Mouse (Mus musculus) heart, postnatal 4 days (tissue): ENCODE measurements around the gene Ric8a. TPM values are rescaled to one million over a fixed set of nuclear protein-coding genes. Genes with fewer than 3 reads are reported as not detected.

Experiments used
- DNase-seq: peaks from one replicate; pipeline ENCODE4 v3.0.0; 2021
- total RNA-seq, 2 experiments: library from RNA; stranded (reverse); gene quantifications; 2 replicates each; pipeline ENCODE4 v1.2.3; 2021

Ric8a gene
- total RNA-seq, 2 experiments from 2014 or later: 25.2 to 32.3 TPM

DNA sequence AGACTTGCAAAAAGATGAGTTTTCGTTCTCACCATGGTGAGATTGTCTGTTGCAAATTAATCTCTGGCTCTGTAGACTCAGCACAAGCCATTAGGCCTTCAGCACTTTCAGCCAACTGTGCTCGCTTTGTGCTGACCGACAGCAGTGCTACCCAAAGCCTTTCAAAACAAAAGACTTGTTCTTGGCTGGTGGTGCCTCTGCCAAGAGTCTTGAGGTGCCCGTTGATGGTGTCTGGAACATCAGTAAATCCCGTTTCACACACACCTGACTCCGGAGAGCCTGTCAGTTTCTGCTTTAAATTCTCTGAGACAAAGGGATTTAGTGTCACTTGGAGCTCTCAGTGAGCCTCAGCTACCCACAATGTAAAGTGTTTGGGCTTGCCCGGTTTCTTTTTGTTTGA, 37.3 kb downstream of the Ric8a start:
- DNase-seq: no peak

GRCm38 (mm10) chr7:140894611-140895010, 37.9 kb downstream of the Ric8a start:
- DNase-seq: no peak

GRCm38 (mm10) chr7:140897863-140898262, 41.1 kb downstream of the Ric8a start:
- DNase-seq: no peak

GRCm38 (mm10) chr7:140899121-140899520, 42.4 kb downstream of the Ric8a start:
- DNase-seq: peak; percentile 14

DNA sequence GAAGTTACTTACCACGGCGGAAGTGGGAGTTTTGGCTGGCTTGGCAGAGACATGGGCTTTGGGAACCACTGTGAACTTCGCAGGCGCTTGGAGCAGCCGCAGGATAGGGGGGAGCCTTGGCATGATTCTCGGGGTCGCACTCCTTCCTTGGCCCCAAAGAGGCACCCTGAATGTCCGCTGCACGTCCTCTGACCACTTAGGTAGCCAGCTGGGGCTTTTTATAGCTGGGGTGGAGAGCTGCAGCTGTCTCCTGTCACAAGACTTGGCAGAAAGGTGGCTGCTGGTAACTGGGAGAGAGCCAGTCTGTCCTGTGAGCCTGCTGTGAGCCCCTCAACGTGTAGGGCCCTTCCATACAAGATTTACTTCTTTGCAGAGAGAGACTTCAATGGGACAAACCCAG, 43.5 kb downstream of the Ric8a start, which contains the start of gene Cox8b:
TSS of gene Cox8b (minus strand) at position 227 of the 400 bp plus-strand sequence.
- DNase-seq: peak; percentile 74

GRCm38 (mm10) chr7:140902036-140902875, 45.5 kb downstream of the Ric8a start:
- DNase-seq: no peak

GRCm38 (mm10) chr7:140903212-140903611, 46.5 kb downstream of the Ric8a start:
- DNase-seq: peak; percentile 92

GRCm38 (mm10) chr7:140905642-140906081, 48.9 kb downstream of the Ric8a start:
- DNase-seq: no peak

DNA sequence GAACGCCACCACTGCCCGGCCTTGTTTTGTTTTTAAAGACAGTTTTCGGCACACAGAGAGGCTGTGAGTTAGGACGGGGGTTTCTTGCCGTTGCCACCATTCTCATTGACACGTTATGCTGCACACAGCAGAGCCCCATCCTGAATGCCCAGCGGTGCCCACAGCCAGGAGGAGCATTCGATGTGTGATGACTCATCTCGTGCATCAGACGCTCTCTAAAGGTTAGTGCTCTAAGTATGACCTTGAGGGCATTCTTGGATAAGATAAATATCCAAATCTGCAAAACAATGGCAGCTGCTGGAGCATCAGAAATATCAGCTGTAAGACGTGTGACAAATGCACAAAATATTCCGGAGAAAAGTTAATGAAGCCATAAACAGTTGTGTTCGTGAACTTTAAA, 50.4 kb downstream of the Ric8a start:
- DNase-seq: no peak

GRCm38 (mm10) chr7:140907697-140908096, 50.9 kb downstream of the Ric8a start:
- DNase-seq: no peak

GRCm38 (mm10) chr7:140908181-140908580, 51.4 kb downstream of the Ric8a start:
- DNase-seq: no peak

GRCm38 (mm10) chr7:140908634-140909107, 51.9 kb downstream of the Ric8a start:
- peak; percentile 86 for DNase-seq

DNA sequence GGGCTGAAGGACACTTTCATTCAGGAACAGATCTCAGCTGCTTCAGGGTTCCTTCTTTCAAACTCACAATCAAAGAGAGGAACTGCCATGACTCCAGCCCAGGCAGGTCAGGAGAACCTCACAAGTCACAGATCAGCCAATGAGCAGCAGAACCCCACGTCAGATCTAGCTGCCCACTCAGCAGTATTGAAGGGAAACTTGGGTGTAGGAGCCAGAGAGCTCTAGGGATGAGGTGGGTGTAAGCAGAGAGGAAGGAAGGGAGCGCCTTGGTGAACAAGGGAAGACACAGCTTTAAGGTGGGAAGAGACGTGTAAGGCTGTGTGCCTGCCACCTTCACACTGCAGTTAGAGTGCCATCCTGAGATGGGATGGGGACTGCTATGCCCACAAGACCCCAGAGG, 55.5 kb downstream of the Ric8a start:
- no peak for DNase-seq

GRCm38 (mm10) chr7:140912846-140913482, 56.2 kb downstream of the Ric8a start:
- no peak for DNase-seq

Other genes starting within 250 kb of the Ric8a start
- gene Olfr61, start 228.0 kb upstream of the Ric8a start, total RNA-seq: not detected
- gene Olfr53, start 210.5 kb upstream of the Ric8a start, total RNA-seq: not detected
- not detected for gene Olfr539, start 197.0 kb upstream of the Ric8a start, total RNA-seq
- not detected for gene Olfr45, start 175.0 kb upstream of the Ric8a start, total RNA-seq
- gene Olfr541, start 159.7 kb upstream of the Ric8a start, total RNA-seq: not detected
- gene Cyp2e1, start 93.2 kb upstream of the Ric8a start, total RNA-seq: under 1 TPM in 1 of 2 experiments, not detected in 1; 0.24 TPM
- gene Syce1, start 69.1 kb upstream of the Ric8a start, total RNA-seq: under 1 TPM; 0.18 to 0.24 TPM
- gene Zfp941, start 34.8 kb upstream of the Ric8a start, total RNA-seq: under 1 TPM; 0.76 to 0.97 TPM
- gene Urah, start 21.9 kb upstream of the Ric8a start, total RNA-seq: not detected
- gene Scgb1c1, start 11.4 kb upstream of the Ric8a start, total RNA-seq: 10 to 100 TPM in 1 of 2 experiments, 1 to 10 TPM in 1; 9.7 to 10.6 TPM
- gene Odf3, start 9.2 kb upstream of the Ric8a start, total RNA-seq: not detected
- gene Gm45785, start 626 bp upstream of the Ric8a start, total RNA-seq: under 1 TPM in 1 of 2 experiments, not detected in 1; 0.29 TPM
- 10 to 100 TPM; 13.5 to 15.9 TPM for gene Bet1l, start 620 bp downstream of the Ric8a start, total RNA-seq
- 100 to 1,000 TPM; 119 to 120 TPM for gene Psmd13, start 25.0 kb downstream of the Ric8a start, total RNA-seq
- gene Sirt3, start 25.4 kb downstream of the Ric8a start, total RNA-seq: 10 to 100 TPM; 45.1 to 49.1 TPM
- gene Cox8b, start 43.5 kb downstream of the Ric8a start, total RNA-seq: 1,000 to 10,000 TPM; 1,034 to 1,156 TPM
- not detected for gene Nlrp6, start 63.9 kb downstream of the Ric8a start, total RNA-seq
- 1 to 10 TPM; 8.4 to 8.7 TPM for gene Pgghg, start 84.4 kb downstream of the Ric8a start, total RNA-seq
- gene Ifitm5, start 93.3 kb downstream of the Ric8a start, total RNA-seq: 1 to 10 TPM in 1 of 2 experiments, under 1 TPM in 1; 0.72 to 1.4 TPM
- not detected for gene Gm45717, start 99.0 kb downstream of the Ric8a start, total RNA-seq
- gene Ifitm2, start 99.0 kb downstream of the Ric8a start, total RNA-seq: 100 to 1,000 TPM; 178 to 182 TPM
- 1 to 10 TPM; 2.6 to 3.0 TPM for gene Ifitm1, start 110.3 kb downstream of the Ric8a start, total RNA-seq
- gene Ifitm3, start 153.8 kb downstream of the Ric8a start, total RNA-seq: 10 to 100 TPM; 79.3 to 83.8 TPM
- gene Ifitm6, start 161.0 kb downstream of the Ric8a start, total RNA-seq: under 1 TPM in 1 of 2 experiments, not detected in 1; 0.56 TPM
- gene Gm17387, start 172.2 kb downstream of the Ric8a start, total RNA-seq: not detected
- under 1 TPM; 0.26 to 0.54 TPM for gene B4galnt4, start 204.1 kb downstream of the Ric8a start, total RNA-seq
- gene Pkp3, start 221.3 kb downstream of the Ric8a start, total RNA-seq: under 1 TPM in 1 of 2 experiments, not detected in 1; 0.23 TPM
- gene Sigirr, start 243.6 kb downstream of the Ric8a start, total RNA-seq: 1 to 10 TPM; 3.3 to 4.3 TPM